In genomic region chr11:3969837-3970236, GRCm38 (mm10) we compare ENCODE assay signal across 14 mouse cellular contexts. TPM values are rescaled to one million over a fixed set of nuclear protein-coding genes. Genes with fewer than 3 reads are reported as not detected.
DNase-seq lines count a peak whose midpoint lies in the region; ATAC-seq and TF ChIP-seq lines count a peak whose summit lies in the region.
"Had no signal": no experiment of that assay in that cellular context is flagged by ENCODE, and none has a peak within 500 bp of the region (broad histone marks: within the 10 kb centered on the region; RNA-seq: fewer than 3 reads in every experiment).

No protein-coding gene starts in this region.

- H3K9ac ChIP-seq in forebrain, postnatal 0 days: no peak overlapping the region
- no peak overlapping the region for H3K9ac ChIP-seq in forebrain, embryonic 15.5 days (replicated peaks)
- H3K9ac ChIP-seq: liver, embryonic 15.5 days had no signal

- intact Hi-C loops in left cerebral cortex, postnatal 14 days (cut with DNase I): no loop called here
- intact Hi-C loops in left cerebral cortex, postnatal 4 days (cut with DNase I): no loop called here

- no peak overlapping the region for H3K27ac ChIP-seq in forebrain, postnatal 0 days (ENCODE audit: low read depth, low read length)
- H3K27ac ChIP-seq in forebrain, embryonic 15.5 days (replicated peaks): no peak overlapping the region
- H3K27ac ChIP-seq in limb, embryonic 10.5 days: no peak overlapping the region
- H3K27ac ChIP-seq: forebrain, embryonic 10.5 days; liver, embryonic 15.5 days had no signal

- no peak for DNase-seq in forebrain, postnatal 0 days
- DNase-seq in left cerebral cortex, postnatal 14 days (ENCODE audit: low spot score in 2 of 2): peak; percentile 27 to 52
- no peak for DNase-seq in left cerebral cortex, postnatal 4 days
- peak; percentile 37 for DNase-seq in 416B (ENCODE audit: low read depth)
- peak; percentile 58 for DNase-seq in brain, adult 2 months (ENCODE audit: low read depth, low spot score)
- DNase-seq in limb, embryonic 10.5 days (ENCODE audit: low spot score): no peak
- no peak for DNase-seq in layer of hippocampus, postnatal 25 days (ENCODE audit: extremely low spot score in 1 of 2, low spot score in 1 of 2)

- H3K4me1 ChIP-seq in forebrain, postnatal 0 days (ENCODE audit: insufficient read depth): peaks cover 2% of the 10 kb centered on the region
- peaks cover 9% of the 10 kb centered on the region for H3K4me1 ChIP-seq in forebrain, embryonic 15.5 days
- peaks cover 3% of the 10 kb centered on the region for H3K4me1 ChIP-seq in limb, embryonic 10.5 days

- peaks cover 51% of the 10 kb centered on the region for H3K36me3 ChIP-seq in forebrain, postnatal 0 days (ENCODE audit: insufficient read depth)
- peaks cover 60% of the 10 kb centered on the region for H3K36me3 ChIP-seq in forebrain, embryonic 15.5 days
- H3K36me3 ChIP-seq in limb, embryonic 10.5 days: peaks cover 79% of the 10 kb centered on the region

- no peak overlapping the region for H3K4me2 ChIP-seq in forebrain, postnatal 0 days (ENCODE audit: low read depth)
- H3K4me2 ChIP-seq in forebrain, embryonic 15.5 days (replicated peaks): no peak overlapping the region
- H3K4me2 ChIP-seq: liver, embryonic 15.5 days had no signal

- WGBS in forebrain, postnatal 0 days: 89% methylated on average over 3 of the region's 3 CpGs
- 94% methylated on average over 3 of the region's 3 CpGs for WGBS in forebrain, embryonic 15.5 days
- WGBS in limb, embryonic 10.5 days: 87% methylated on average over 3 of the region's 3 CpGs

- peak; percentile 49 for TF ChIP-seq CTCF in forebrain, postnatal 0 days (IDR thresholded peaks at IDR 0.05; ENCODE audit: low read depth)

- H3K27me3 ChIP-seq in forebrain, postnatal 0 days (ENCODE audit: insufficient read depth, low read length): no peaks in the 10 kb centered on the region
- H3K27me3 ChIP-seq in forebrain, embryonic 15.5 days: no peaks in the 10 kb centered on the region
- H3K27me3 ChIP-seq in limb, embryonic 10.5 days (ENCODE audit: low read depth, poor library complexity, severe bottlenecking): no peaks in the 10 kb centered on the region
- H3K27me3 ChIP-seq: liver, embryonic 15.5 days had no signal

- no peak overlapping the region for H3K4me3 ChIP-seq in forebrain, postnatal 0 days (ENCODE audit: low read depth, low read length)
- no peak overlapping the region for H3K4me3 ChIP-seq in forebrain, embryonic 15.5 days
- H3K4me3 ChIP-seq in limb, embryonic 10.5 days: no peak overlapping the region
- H3K4me3 ChIP-seq: forebrain, embryonic 10.5 days; liver, embryonic 15.5 days had no signal

- ATAC-seq in forebrain, postnatal 0 days: no peak
- ATAC-seq in forebrain, embryonic 15.5 days (replicated peaks): no peak

- H3K9me3 ChIP-seq in forebrain, postnatal 0 days (ENCODE audit: low read length): no peaks in the 10 kb centered on the region
- H3K9me3 ChIP-seq in forebrain, embryonic 15.5 days: no peaks in the 10 kb centered on the region
- H3K9me3 ChIP-seq in limb, embryonic 10.5 days (replicated peaks): no peaks in the 10 kb centered on the region
- H3K9me3 ChIP-seq: forebrain, embryonic 10.5 days; liver, embryonic 15.5 days had no signal

RNA-seq across cellular contexts. Expression of gene Pes1, which starts 6.1 kb away (rescaled TPM):
- 49.2 and 50.0 TPM in 2 replicates for total RNA-seq in forebrain, postnatal 0 days (2014; rRNA removed)
- 53.8 and 55.8 TPM in 2 replicates for polyA plus RNA-seq in forebrain, postnatal 0 days (2015; fragmentation: Nextera tagmentation; extraction: Ambion mirVana)
- polyA plus RNA-seq in forebrain, embryonic 15.5 days (2015; fragmentation: Nextera tagmentation; extraction: Ambion mirVana): 70.5 and 71.6 TPM in 2 replicates
- total RNA-seq in left cerebral cortex, postnatal 14 days (2021): 10 to 100 TPM; 35.5 to 40.4 TPM
- total RNA-seq in left cerebral cortex, postnatal 4 days (2021): 10 to 100 TPM; 55.8 to 56.3 TPM
- polyA plus RNA-seq in limb, embryonic 10.5 days (2016; fragmentation: Nextera tagmentation; extraction: Ambion mirVana): 106 and 115 TPM in 2 replicates
- total RNA-seq in layer of hippocampus, postnatal 25 days (2021): 10 to 100 TPM; 41.8 to 46.5 TPM

RNA-seq across cellular contexts. Expression of gene 4930556J24Rik, which starts 6.7 kb away (rescaled TPM):
- total RNA-seq in forebrain, postnatal 0 days (2014; rRNA removed): not detected in 2 replicates
- not detected in 2 replicates for polyA plus RNA-seq in forebrain, postnatal 0 days (2015; fragmentation: Nextera tagmentation; extraction: Ambion mirVana)
- not detected in 2 replicates for polyA plus RNA-seq in forebrain, embryonic 15.5 days (2015; fragmentation: Nextera tagmentation; extraction: Ambion mirVana)
- total RNA-seq in left cerebral cortex, postnatal 14 days (2021): not detected
- not detected for total RNA-seq in left cerebral cortex, postnatal 4 days (2021)
- 0.13 and 0.25 TPM in 2 replicates for polyA plus RNA-seq in limb, embryonic 10.5 days (2016; fragmentation: Nextera tagmentation; extraction: Ambion mirVana)
- total RNA-seq in layer of hippocampus, postnatal 25 days (2021): under 1 TPM in 1 of 2 experiments, not detected in 1; 0.22 TPM
- total RNA-seq: granulocyte monocyte progenitor cell, adult 5-6 weeks; layer of hippocampus, postnatal 14 days; monocyte, adult 5-6 weeks had no signal
- polyA plus RNA-seq: spleen, adult 2 months had no signal

RNA-seq across cellular contexts. Expression of gene Gal3st1, which starts 13.6 kb away (rescaled TPM):
- 6.5 and 9.9 TPM in 2 replicates for total RNA-seq in forebrain, postnatal 0 days (2014; rRNA removed)
- polyA plus RNA-seq in forebrain, postnatal 0 days (2015; fragmentation: Nextera tagmentation; extraction: Ambion mirVana): 8.0 and 8.3 TPM in 2 replicates
- 1.5 and 2.0 TPM in 2 replicates for polyA plus RNA-seq in forebrain, embryonic 15.5 days (2015; fragmentation: Nextera tagmentation; extraction: Ambion mirVana)
- 10 to 100 TPM; 10.8 to 18.5 TPM for total RNA-seq in left cerebral cortex, postnatal 14 days (2021)
- total RNA-seq in left cerebral cortex, postnatal 4 days (2021): 1 to 10 TPM; 4.6 to 5.4 TPM
- polyA plus RNA-seq in limb, embryonic 10.5 days (2016; fragmentation: Nextera tagmentation; extraction: Ambion mirVana): 0.55 and 1.8 TPM in 2 replicates
- total RNA-seq in layer of hippocampus, postnatal 25 days (2021): 10 to 100 TPM; 22.4 to 22.8 TPM

RNA-seq across cellular contexts. Expression of gene Tcn2, which starts 37.9 kb away (rescaled TPM):
- 20.3 and 20.9 TPM in 2 replicates for total RNA-seq in forebrain, postnatal 0 days (2014; rRNA removed)
- 23.2 and 24.1 TPM in 2 replicates for polyA plus RNA-seq in forebrain, postnatal 0 days (2015; fragmentation: Nextera tagmentation; extraction: Ambion mirVana)
- 14.1 and 15.3 TPM in 2 replicates for polyA plus RNA-seq in forebrain, embryonic 15.5 days (2015; fragmentation: Nextera tagmentation; extraction: Ambion mirVana)
- 10 to 100 TPM; 15.9 to 18.4 TPM for total RNA-seq in left cerebral cortex, postnatal 14 days (2021)
- total RNA-seq in left cerebral cortex, postnatal 4 days (2021): 10 to 100 TPM; 10.1 to 10.9 TPM
- 19.5 and 23.9 TPM in 2 replicates for polyA plus RNA-seq in limb, embryonic 10.5 days (2016; fragmentation: Nextera tagmentation; extraction: Ambion mirVana)
- total RNA-seq in layer of hippocampus, postnatal 25 days (2021): 10 to 100 TPM; 19.0 to 19.2 TPM

RNA-seq across cellular contexts. Expression of gene Slc35e4, which starts 55.4 kb away (rescaled TPM):
- total RNA-seq in forebrain, postnatal 0 days (2014; rRNA removed): 39.1 and 43.7 TPM in 2 replicates
- polyA plus RNA-seq in forebrain, postnatal 0 days (2015; fragmentation: Nextera tagmentation; extraction: Ambion mirVana): 26.5 and 27.0 TPM in 2 replicates
- 13.2 and 13.7 TPM in 2 replicates for polyA plus RNA-seq in forebrain, embryonic 15.5 days (2015; fragmentation: Nextera tagmentation; extraction: Ambion mirVana)
- total RNA-seq in left cerebral cortex, postnatal 14 days (2021): 10 to 100 TPM; 24.1 to 26.1 TPM
- total RNA-seq in left cerebral cortex, postnatal 4 days (2021): 10 to 100 TPM; 19.8 to 20.9 TPM
- 2.5 and 2.6 TPM in 2 replicates for polyA plus RNA-seq in limb, embryonic 10.5 days (2016; fragmentation: Nextera tagmentation; extraction: Ambion mirVana)
- 10 to 100 TPM; 16.8 to 18.0 TPM for total RNA-seq in layer of hippocampus, postnatal 25 days (2021)

Comparison
In these comparisons a context has a peak if more than half of its experiments do, and no peak if none do; other contexts are left out.
1. DNase-seq: peak in left cerebral cortex, postnatal 14 days (2 of 2), 416B (single experiment) and brain, adult 2 months (single experiment); none in forebrain, postnatal 0 days (single experiment), left cerebral cortex, postnatal 4 days (single experiment), limb, embryonic 10.5 days (single experiment) and layer of hippocampus, postnatal 25 days (0 of 2).